Mouse (Mus musculus): Measurements from ENCODE around the gene Rtkn. TPM values are rescaled to one million over a fixed set of nuclear protein-coding genes. Genes with fewer than 3 reads are reported as not detected.

The Rtkn gene
- total RNA-seq, 4 experiments from 2014 or later, result 91.4 to 114 (median 92.8) TPM

GRCm38 (mm10) chr6:83171063-83171462 lies 35.8 kb downstream of the Rtkn start:
- no peak for DNase-seq (ENCODE audit: low spot score in 2 of 2)

GRCm38 (mm10) chr6:83172240-83172920 lies 37.1 kb downstream of the Rtkn start:
- peak; percentile 54 to 60 for DNase-seq (ENCODE audit: low spot score in 2 of 2)

- DNase-seq (ENCODE audit: low spot score in 2 of 2), result no peak
Measured at GRCm38 (mm10) chr6:83175996-83176395, 40.7 kb downstream of the Rtkn start.

- peak in 1 of 2 experiments; percentile 58 for DNase-seq (ENCODE audit: low spot score in 2 of 2)
Measured at GRCm38 (mm10) chr6:83179390-83180117, 44.3 kb downstream of the Rtkn start.

- no peak for DNase-seq (ENCODE audit: low spot score in 2 of 2)
Measured at GRCm38 (mm10) chr6:83180605-83181004, 45.3 kb downstream of the Rtkn start.

- DNase-seq (ENCODE audit: low spot score in 2 of 2), result no peak
Measured at GRCm38 (mm10) chr6:83184858-83185435, 49.7 kb downstream of the Rtkn start.

- peak; percentile 74 to 94 for DNase-seq (ENCODE audit: low spot score in 2 of 2)
Measured at GRCm38 (mm10) chr6:83185895-83186861, 50.9 kb downstream of the Rtkn start.

- DNase-seq (ENCODE audit: low spot score in 2 of 2), result no peak
Measured at GRCm38 (mm10) chr6:83186946-83187345, 51.7 kb downstream of the Rtkn start.

GRCm38 (mm10) chr6:83193571-83193970 lies 58.3 kb downstream of the Rtkn start:
- DNase-seq (ENCODE audit: low spot score in 2 of 2), result no peak

- peak in 1 of 2 experiments; percentile 60 for DNase-seq (ENCODE audit: low spot score in 2 of 2)
Measured at GRCm38 (mm10) chr6:83197345-83198004, 62.2 kb downstream of the Rtkn start.

Small RNA genes within 50 kb of the gene (microRNA-seq; reads per million reads assigned to microRNA genes)
- 0 reads per million in 2 experiments for gene Mir3470a

Other genes with a start within 250 kb of the Rtkn start
- gene Sema4f, start 195.7 kb upstream of the Rtkn start, total RNA-seq (2022), result 10 to 100 TPM; 35.0 to 36.1 (median 35.2) TPM
- gene M1ap, start 188.6 kb upstream of the Rtkn start, total RNA-seq (2022), result under 1 TPM in 3 of 4 experiments, not detected in 1; 0.33 to 0.57 (median 0.48) TPM
- gene Dok1, start 102.0 kb upstream of the Rtkn start, total RNA-seq (2022), result 1 to 10 TPM; 2.1 to 3.7 (median 2.9) TPM
- 1 to 10 TPM; 2.0 to 4.3 (median 3.0) TPM for gene Loxl3, start 101.3 kb upstream of the Rtkn start, total RNA-seq (2022)
- 100 to 1,000 TPM in 3 of 4 experiments, 10 to 100 TPM in 1; 98.7 to 123 (median 111) TPM for gene Aup1, start 80.9 kb upstream of the Rtkn start, total RNA-seq (2022)
- 10 to 100 TPM; 47.7 to 53.7 (median 50.4) TPM for gene Htra2, start 80.2 kb upstream of the Rtkn start, total RNA-seq (2022)
- gene Dqx1, start 77.6 kb upstream of the Rtkn start, total RNA-seq (2022), result 1 to 10 TPM in 2 of 4 experiments, under 1 TPM in 2; 0.67 to 1.5 (median 1.1) TPM
- gene Tlx2, start 65.2 kb upstream of the Rtkn start, total RNA-seq (2022), result not detected
- gene Pcgf1, start 57.6 kb upstream of the Rtkn start, total RNA-seq (2022), result 10 to 100 TPM; 26.2 to 31.0 (median 27.2) TPM
- gene Lbx2, start 49.1 kb upstream of the Rtkn start, total RNA-seq (2022), result under 1 TPM in 1 of 4 experiments, not detected in 3; 0.77 TPM
- gene Ccdc142, start 33.9 kb upstream of the Rtkn start, total RNA-seq (2022), result 10 to 100 TPM in 1 of 4 experiments, 1 to 10 TPM in 3; 6.5 to 10.1 (median 8.7) TPM
- 1 to 10 TPM; 5.8 to 8.1 (median 6.4) TPM for gene Gm42688, start 33.8 kb upstream of the Rtkn start, total RNA-seq (2022)
- gene Mrpl53, start 26.4 kb upstream of the Rtkn start, total RNA-seq (2022), result 10 to 100 TPM; 51.1 to 63.3 (median 54.2) TPM
- gene Mogs, start 20.0 kb upstream of the Rtkn start, total RNA-seq (2022), result 10 to 100 TPM; 27.4 to 32.3 (median 31.3) TPM
- gene Wbp1, start 13.9 kb upstream of the Rtkn start, total RNA-seq (2022), result 10 to 100 TPM; 36.5 to 47.4 (median 39.6) TPM
- 10 to 100 TPM; 22.0 to 26.8 (median 25.4) TPM for gene Ino80b, start 10.0 kb upstream of the Rtkn start, total RNA-seq (2022)
- 10 to 100 TPM; 31.8 to 39.1 (median 34.5) TPM for gene Wdr54, start 20.9 kb downstream of the Rtkn start, total RNA-seq (2022)
- 10 to 100 TPM; 26.4 to 29.4 (median 28.3) TPM for gene 1700003E16Rik, start 20.9 kb downstream of the Rtkn start, total RNA-seq (2022)
- 100 to 1,000 TPM; 347 to 364 (median 356) TPM for gene Dctn1, start 30.5 kb downstream of the Rtkn start, total RNA-seq (2022)
- gene Slc4a5, start 84.4 kb downstream of the Rtkn start, total RNA-seq (2022), result 1 to 10 TPM in 1 of 4 experiments, under 1 TPM in 3; 0.44 to 2.0 (median 0.79) TPM
- 1 to 10 TPM; 5.3 to 8.7 (median 7.0) TPM for gene Mthfd2, start 190.4 kb downstream of the Rtkn start, total RNA-seq (2022)
- gene Mob1a, start 190.6 kb downstream of the Rtkn start, total RNA-seq (2022), result 10 to 100 TPM; 16.8 to 22.9 (median 17.5) TPM
- 10 to 100 TPM; 34.5 to 61.7 (median 53.5) TPM for gene Bola3, start 213.7 kb downstream of the Rtkn start, total RNA-seq (2022)